Mouse (Mus musculus) embryo, embryonic 11.5 days (tissue): Measurements from ENCODE around the gene Akt2.

ENCODE experiments used
- DNase-seq: peaks from one replicate; pipeline ENCODE4 v3.0.0-alpha.2; 2012; ENCODE audit warnings: low read depth, low spot score

Akt2 gene

GRCm38 (mm10) chr7:27657824-27658395 is 66.6 kb downstream of the Akt2 start:
- no peak for DNase-seq

- no peak for DNase-seq
These were observed 67.6 kb downstream of the Akt2 start for GRCm38 (mm10) chr7:27658712-27659663.

GRCm38 (mm10) chr7:27662038-27662437 is 70.7 kb downstream of the Akt2 start:
- DNase-seq: no peak

GRCm38 (mm10) chr7:27673064-27673574 is 81.8 kb downstream of the Akt2 start:
- DNase-seq: no peak

- no peak for DNase-seq
These were observed 82.3 kb downstream of the Akt2 start for GRCm38 (mm10) chr7:27673575-27674131.

GRCm38 (mm10) chr7:27674195-27674521 is 82.8 kb downstream of the Akt2 start:
- DNase-seq: no peak

- peak; percentile 91 for DNase-seq
These were observed 83.3 kb downstream of the Akt2 start, which contains the start of gene Map3k10 for GRCm38 (mm10) chr7:27674522-27675221. Map3k10 (minus strand) TSS chr7:27674598.

GRCm38 (mm10) chr7:27675222-27675612 is 83.9 kb downstream of the Akt2 start:
- no peak for DNase-seq

GRCm38 (mm10) chr7:27683218-27683617 is 91.9 kb downstream of the Akt2 start:
- DNase-seq: no peak

GRCm38 (mm10) chr7:27685220-27685619 is 93.9 kb downstream of the Akt2 start:
- DNase-seq: no peak

GRCm38 (mm10) chr7:27685681-27686080 is 94.3 kb downstream of the Akt2 start:
- no peak for DNase-seq

- no peak for DNase-seq
These were observed 95.7 kb downstream of the Akt2 start for GRCm38 (mm10) chr7:27687043-27687442.

- no peak for DNase-seq
These were observed 96.5 kb downstream of the Akt2 start for GRCm38 (mm10) chr7:27687836-27688235.

- DNase-seq: no peak
These were observed 97.0 kb downstream of the Akt2 start for GRCm38 (mm10) chr7:27688246-27688788.

- DNase-seq: peak; percentile 88
These were observed 97.7 kb downstream of the Akt2 start, which contains the start of gene Zfp607b for GRCm38 (mm10) chr7:27688815-27689612. Zfp607b (plus strand) TSS chr7:27689340.
